Mouse (Mus musculus) limb, embryonic 14.5 days (tissue): ENCODE data around the gene Hcrt. TPM values are rescaled to one million over a fixed set of nuclear protein-coding genes. Genes with fewer than 3 reads are reported as not detected.
A peak's percentile ranks its signal among the peaks of the same experiment; 100 is the strongest.

Source experiments
- ATAC-seq: fragments of 200-750 bp; cut with Nextera tagmentation; 2 replicates; pipeline ENCODE4 v1.8.0; 2017; ENCODE audit warnings: low read depth, moderate number of reproducible peaks, moderate TSS enrichment; ENCODE audit not compliant: low FRiP score
- DNase-seq: peaks from one replicate; pipeline ENCODE4 v3.0.0-alpha.2; 2015; ENCODE audit warnings: low spot score
- H3K27ac ChIP-seq: fragments of 300-500 bp; sonication (generic); replicated peaks from 2 replicates; pipeline ENCODE4 v1.5.1; 2014; ENCODE audit warnings: low read depth, mild to moderate bottlenecking, low read length, moderate library complexity, mixed read lengths
- H3K27me3 ChIP-seq: fragments of 300-500 bp; sonication (generic); 2 replicates; pipeline ENCODE4 v1.6.1; 2014; ENCODE audit warnings: low read length, mixed read lengths; ENCODE audit not compliant: control insufficient read depth, insufficient read depth
- H3K36me3 ChIP-seq: fragments of 300-500 bp; sonication (generic); 2 replicates; pipeline ENCODE4 v1.6.1; 2014; ENCODE audit warnings: mild to moderate bottlenecking, low read length, moderate library complexity, mixed read lengths; ENCODE audit not compliant: control insufficient read depth, insufficient read depth
- H3K4me1 ChIP-seq: fragments of 300-500 bp; sonication (generic); 2 replicates; pipeline ENCODE4 v1.6.1; 2014; ENCODE audit warnings: antibody characterized with exemption, low read length, mixed read lengths; ENCODE audit not compliant: control insufficient read depth, insufficient read depth
- H3K4me2 ChIP-seq: fragments of 300-500 bp; sonication (generic); replicated peaks from 2 replicates; pipeline ENCODE4 v1.6.1; 2014; ENCODE audit warnings: low read depth, mild to moderate bottlenecking, low read length, moderate library complexity; ENCODE audit not compliant: severe bottlenecking
- H3K4me3 ChIP-seq: fragments of 300-500 bp; sonication (generic); replicated peaks from 2 replicates; pipeline ENCODE4 v1.5.1; 2014; ENCODE audit warnings: low read length
- H3K9ac ChIP-seq: fragments of 300-500 bp; sonication (generic); 2 replicates; pipeline ENCODE4 v1.6.1; 2014; ENCODE audit warnings: mild to moderate bottlenecking, low read depth, low read length, moderate library complexity; ENCODE audit not compliant: severe bottlenecking
- H3K9me3 ChIP-seq: fragments of 300-500 bp; sonication (generic); 2 replicates; pipeline ENCODE4 v1.6.1; 2016; ENCODE audit warnings: low read length; ENCODE audit not compliant: control insufficient read depth
- POLR2A ChIP-seq: fragments of 200-500 bp; IDR thresholded peaks from 2 replicates; pipeline ENCODE4 v1.8.0; 2012; ENCODE audit warnings: inconsistent platforms, mild to moderate bottlenecking, moderate library complexity, borderline replicate concordance; ENCODE audit not compliant: insufficient read depth, insufficient read length; ENCODE audit errors: extremely low read depth
- WGBS: fragments of 180-500 bp; shearing (Covaris S2); extraction: QIAGEN DNeasy Blood & Tissue Kit; methylation state at CpG from one replicate; pipeline ENCODE4 v1.1.7; 2014; 5-methylcytosine and 5-hydroxymethylcytosine counted together
- polyA plus RNA-seq, 2 experiments: library from polyadenylated mRNA; depleted of rRNA in 1 of 2; stranded (reverse) in 1 of 2; unstranded in 1 of 2; fragments of >200 nt; fragmentation: Nextera tagmentation in 1 of 2; extraction: Ambion mirVana in 1 of 2; gene quantifications; 2 replicates each; pipeline versions ENCODE4 v1.2.1 to v1.2.3; 2012 to 2014

The Hcrt gene
- polyA plus RNA-seq (2012; rRNA removed) (not detected in 2 replicates), polyA plus RNA-seq (2014; fragmentation: Nextera tagmentation; extraction: Ambion mirVana) (not detected in 2 replicates)

- peak within 1 kb of the TSS; percentile 47 for H3K4me2 ChIP-seq
- WGBS: 83% methylated on average over 7 of the region's 7 CpGs
- ATAC-seq: no peak
- DNase-seq: no peak
- peak within 1 kb of the TSS; percentile 29; the same call in 1 of the 2 replicates for H3K9ac ChIP-seq
- H3K27ac ChIP-seq: no peak within 1 kb of the TSS
- peak within 1 kb of the TSS; percentile 27 for H3K4me3 ChIP-seq
- H3K9me3 ChIP-seq: no peaks in the 10 kb centered on the region
- no peaks in the 10 kb centered on the region for H3K36me3 ChIP-seq
- peaks cover 39% of the 10 kb centered on the region for H3K27me3 ChIP-seq
- no peaks in the 10 kb centered on the region for H3K4me1 ChIP-seq
- TF ChIP-seq POLR2A: no peak
These were observed at the start of gene Hcrt for GRCm38 (mm10) chr11:100762831-100763230. Gene Hcrt, minus strand, starts transcription at chr11:100762931.

DNA sequence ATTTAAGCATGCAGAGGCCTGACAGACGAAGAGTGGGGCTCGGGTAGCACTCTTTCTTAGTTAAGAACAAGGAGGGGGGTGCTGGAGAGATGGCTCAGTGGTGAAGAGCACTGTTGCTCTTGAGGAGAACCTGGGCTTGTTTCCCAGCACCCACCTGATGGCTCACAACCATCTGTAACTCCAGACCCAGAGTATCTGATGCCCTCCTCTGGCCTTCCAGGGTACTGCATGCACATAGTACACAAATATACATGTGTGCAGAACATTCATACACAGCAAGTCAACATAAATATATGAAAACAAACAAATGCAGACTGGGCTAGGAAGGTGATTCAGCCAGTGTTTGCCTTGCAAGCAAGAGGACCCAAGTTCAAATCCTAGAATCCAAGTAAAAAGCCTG lies 48.4 kb upstream of the Hcrt start:
- 74% methylated on average over 2 of the region's 2 CpGs for WGBS
- Histone ChIP-seq H3K27me3 (no peaks in the 10 kb centered on the region), H3K9me3 (no peaks in the 10 kb centered on the region), H3K4me2 (no peak overlapping the region), H3K9ac (no peak overlapping the region), H3K4me1 (peaks cover 5% of the 10 kb centered on the region), H3K36me3 (no peaks in the 10 kb centered on the region), H3K4me3 (no peak overlapping the region), H3K27ac (peak overlapping the region; percentile 56; the same call in 1 of the 2 replicates)
- no peak for ATAC-seq
- no peak for DNase-seq
- TF ChIP-seq POLR2A: no peak

DNA sequence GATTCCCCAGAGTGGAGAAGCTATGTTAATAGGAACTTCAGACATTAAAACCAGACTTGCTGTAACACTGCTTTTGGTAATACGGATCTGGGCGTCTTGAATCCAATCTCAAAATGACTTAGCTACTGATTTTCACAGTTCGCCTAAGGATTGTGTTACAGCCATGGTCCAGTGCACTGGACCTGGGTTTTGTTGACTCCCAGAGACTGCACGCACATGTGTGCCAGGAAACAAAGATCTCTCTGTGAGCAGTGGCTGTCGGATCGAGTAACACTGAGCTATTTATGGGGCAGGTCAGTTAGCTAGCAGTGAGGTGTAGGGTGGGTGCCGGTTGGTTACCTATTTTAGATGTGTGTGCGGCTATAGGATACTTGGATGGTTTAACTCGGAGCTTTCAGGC lies 47.8 kb upstream of the Hcrt start:
- Histone ChIP-seq H3K27me3 (no peaks in the 10 kb centered on the region), H3K4me3 (no peak overlapping the region), H3K9me3 (no peaks in the 10 kb centered on the region), H3K4me1 (peaks cover 5% of the 10 kb centered on the region), H3K27ac (peak overlapping the region; percentile 56), H3K9ac (no peak overlapping the region), H3K36me3 (no peaks in the 10 kb centered on the region), H3K4me2 (no peak overlapping the region)
- TF ChIP-seq POLR2A: no peak
- 32% methylated on average over 9 of the region's 9 CpGs for WGBS
- DNase-seq (peak; percentile 33), ATAC-seq (peak; percentile 66; the same call in 1 of the 2 replicates)

GRCm38 (mm10) chr11:100806380-100807305 lies 43.9 kb upstream of the Hcrt start:
- TF ChIP-seq POLR2A: no peak
- Histone ChIP-seq H3K9me3 (0 out of 2 replicates have a peak, but pooled peaks cover 4% of the 10 kb centered on the region), H3K27me3 (no peaks in the 10 kb centered on the region), H3K4me1 (peaks cover 3% of the 10 kb centered on the region), H3K4me2 (no peak overlapping the region), H3K27ac (no peak overlapping the region), H3K4me3 (no peak overlapping the region), H3K9ac (no peak overlapping the region), H3K36me3 (peaks cover 31% of the 10 kb centered on the region)
- DNase-seq (peak; percentile 25), ATAC-seq (no peak)
- WGBS: 55% methylated on average over 20 of the region's 20 CpGs

DNA sequence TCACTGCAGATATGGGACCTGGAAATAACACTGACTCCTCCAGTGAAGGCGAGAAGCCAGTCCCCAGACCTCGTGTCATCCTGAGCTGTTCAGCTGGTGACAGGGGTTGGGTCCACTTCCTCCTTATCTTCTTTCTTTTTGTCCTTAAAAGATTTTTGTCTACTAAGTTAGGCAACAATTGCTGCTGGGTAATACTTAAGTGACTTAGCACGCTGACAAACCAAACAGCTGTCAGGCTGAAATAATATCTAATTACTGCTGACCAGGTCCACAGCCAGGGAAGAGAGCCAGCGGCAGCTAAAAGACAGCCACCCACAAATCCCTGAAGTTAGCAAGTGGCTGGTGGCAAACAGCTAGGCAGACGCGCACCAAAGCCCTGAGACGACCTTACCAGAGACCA lies 42.8 kb upstream of the Hcrt start:
- peak; percentile 42 for DNase-seq
- H3K36me3 ChIP-seq: peaks cover 42% of the 10 kb centered on the region
- 71% methylated on average over 7 of the region's 7 CpGs for WGBS

More for the DNA sequence above, 42.8 kb upstream of the Hcrt start:
- TF ChIP-seq POLR2A: no peak
- H3K4me1 ChIP-seq: peaks cover 3% of the 10 kb centered on the region
- no peak overlapping the region for H3K27ac ChIP-seq
- no peak overlapping the region for H3K4me2 ChIP-seq
- no peak overlapping the region for H3K9ac ChIP-seq
- no peak overlapping the region for H3K4me3 ChIP-seq
- 0 out of 2 replicates have a peak, but pooled peaks cover 4% of the 10 kb centered on the region for H3K9me3 ChIP-seq
- H3K27me3 ChIP-seq: no peaks in the 10 kb centered on the region
- no peak for ATAC-seq
